Mouse (Mus musculus): Measurements from ENCODE around the gene Adam8. TPM values are rescaled to one million over a fixed set of nuclear protein-coding genes. Genes with fewer than 3 reads are reported as not detected.

Gene Adam8
- polyA plus RNA-seq, 1 experiment, result 3.7 TPM

GRCm38 (mm10) chr7:139967175-139967574, 25.2 kb downstream of the Adam8 start:
- Histone ChIP-seq H3K4me3 (ENCODE audit: insufficient read depth, poor library complexity, severe bottlenecking) (no peak overlapping the region), H3K79me3 (ENCODE audit: low read depth) (no peaks in the 10 kb centered on the region), H3K27me3 (ENCODE audit: control insufficient read depth, insufficient read depth, insufficient read length) (no peaks in the 10 kb centered on the region), H3K79me2 (ENCODE audit: control insufficient read depth, insufficient read depth) (no peaks in the 10 kb centered on the region), H3K36me3 (ENCODE audit: control insufficient read depth, insufficient read depth) (no peaks in the 10 kb centered on the region), H3ac (ENCODE audit: control insufficient read depth, insufficient read length, low read depth) (no peak overlapping the region)
- TF ChIP-seq MYOG (IDR thresholded peaks at IDR 0.05; ENCODE audit: control insufficient read depth, extremely low read depth, insufficient read length), result no peak
- no peak for TF ChIP-seq CTCF (IDR thresholded peaks at IDR 0.05; ENCODE audit: control insufficient read depth, insufficient read depth, insufficient read length)
- no peak for TF ChIP-seq CEBPB (IDR thresholded peaks at IDR 0.05; ENCODE audit: low read depth)
- no peak for TF ChIP-seq MAX (IDR thresholded peaks at IDR 0.05)
- TF ChIP-seq USF1 (IDR thresholded peaks at IDR 0.05; ENCODE audit: low read depth), result no peak
- TF ChIP-seq FOSL1 (IDR thresholded peaks at IDR 0.05; ENCODE audit: insufficient read depth, low read length, poor library complexity, severe bottlenecking), result no peak
- TF ChIP-seq MYOD1 (IDR thresholded peaks at IDR 0.05; ENCODE audit: control insufficient read depth, insufficient read length, low read depth), result no peak

GRCm38 (mm10) chr7:139963814-139964213, 28.5 kb downstream of the Adam8 start:
- Histone ChIP-seq H3K36me3 (ENCODE audit: control insufficient read depth, insufficient read depth) (no peaks in the 10 kb centered on the region), H3K79me3 (ENCODE audit: low read depth) (no peaks in the 10 kb centered on the region), H3ac (ENCODE audit: control insufficient read depth, insufficient read length, low read depth) (no peak overlapping the region), H3K4me3 (ENCODE audit: insufficient read depth, poor library complexity, severe bottlenecking) (no peak overlapping the region), H3K79me2 (ENCODE audit: control insufficient read depth, insufficient read depth) (no peaks in the 10 kb centered on the region), H3K27me3 (ENCODE audit: control insufficient read depth, insufficient read depth, insufficient read length) (peaks cover 5% of the 10 kb centered on the region)
- TF ChIP-seq MYOG (IDR thresholded peaks at IDR 0.05; ENCODE audit: control insufficient read depth, extremely low read depth, insufficient read length), result no peak
- no peak for TF ChIP-seq CEBPB (IDR thresholded peaks at IDR 0.05; ENCODE audit: low read depth)
- no peak for TF ChIP-seq MYOD1 (IDR thresholded peaks at IDR 0.05; ENCODE audit: control insufficient read depth, insufficient read length, low read depth)
- no peak for TF ChIP-seq CTCF (IDR thresholded peaks at IDR 0.05; ENCODE audit: control insufficient read depth, insufficient read depth, insufficient read length)
- no peak for TF ChIP-seq MAX (IDR thresholded peaks at IDR 0.05)
- no peak for TF ChIP-seq USF1 (IDR thresholded peaks at IDR 0.05; ENCODE audit: low read depth)
- no peak for TF ChIP-seq FOSL1 (IDR thresholded peaks at IDR 0.05; ENCODE audit: insufficient read depth, low read length, poor library complexity, severe bottlenecking)

- peaks cover 5% of the 10 kb centered on the region for H3K27me3 ChIP-seq (ENCODE audit: control insufficient read depth, insufficient read depth, insufficient read length)
- H3K79me2 ChIP-seq (ENCODE audit: control insufficient read depth, insufficient read depth), result no peaks in the 10 kb centered on the region
- no peaks in the 10 kb centered on the region for H3K36me3 ChIP-seq (ENCODE audit: control insufficient read depth, insufficient read depth)
- no peak overlapping the region for H3K4me3 ChIP-seq (ENCODE audit: insufficient read depth, poor library complexity, severe bottlenecking)
- TF ChIP-seq MYOD1 (IDR thresholded peaks at IDR 0.05; ENCODE audit: control insufficient read depth, insufficient read length, low read depth) (no peak), CEBPB (IDR thresholded peaks at IDR 0.05; ENCODE audit: low read depth) (no peak), CTCF (IDR thresholded peaks at IDR 0.05; ENCODE audit: control insufficient read depth, insufficient read depth, insufficient read length) (no peak), USF1 (IDR thresholded peaks at IDR 0.05; ENCODE audit: low read depth) (no peak), FOSL1 (IDR thresholded peaks at IDR 0.05; ENCODE audit: insufficient read depth, low read length, poor library complexity, severe bottlenecking) (no peak), MAX (IDR thresholded peaks at IDR 0.05) (no peak), MYOG (IDR thresholded peaks at IDR 0.05; ENCODE audit: control insufficient read depth, extremely low read depth, insufficient read length) (no peak)
- H3K79me3 ChIP-seq (ENCODE audit: low read depth), result no peaks in the 10 kb centered on the region
- no peak overlapping the region for H3ac ChIP-seq (ENCODE audit: control insufficient read depth, insufficient read length, low read depth)
Measured at GRCm38 (mm10) chr7:139961141-139961540, 31.2 kb downstream of the Adam8 start.

GRCm38 (mm10) chr7:139957958-139958357, 34.4 kb downstream of the Adam8 start:
- TF ChIP-seq MYOG (IDR thresholded peaks at IDR 0.05; ENCODE audit: control insufficient read depth, extremely low read depth, insufficient read length) (no peak), CEBPB (IDR thresholded peaks at IDR 0.05; ENCODE audit: low read depth) (no peak), MAX (IDR thresholded peaks at IDR 0.05) (no peak), MYOD1 (IDR thresholded peaks at IDR 0.05; ENCODE audit: control insufficient read depth, insufficient read length, low read depth) (no peak), FOSL1 (IDR thresholded peaks at IDR 0.05; ENCODE audit: insufficient read depth, low read length, poor library complexity, severe bottlenecking) (no peak), CTCF (IDR thresholded peaks at IDR 0.05; ENCODE audit: control insufficient read depth, insufficient read depth, insufficient read length) (no peak), USF1 (IDR thresholded peaks at IDR 0.05; ENCODE audit: low read depth) (no peak)
- H3K36me3 ChIP-seq (ENCODE audit: control insufficient read depth, insufficient read depth), result no peaks in the 10 kb centered on the region
- H3ac ChIP-seq (ENCODE audit: control insufficient read depth, insufficient read length, low read depth), result no peak overlapping the region
- no peaks in the 10 kb centered on the region for H3K79me2 ChIP-seq (ENCODE audit: control insufficient read depth, insufficient read depth)
- peaks cover 5% of the 10 kb centered on the region for H3K27me3 ChIP-seq (ENCODE audit: control insufficient read depth, insufficient read depth, insufficient read length)
- H3K79me3 ChIP-seq (ENCODE audit: low read depth), result no peaks in the 10 kb centered on the region
- no peak overlapping the region for H3K4me3 ChIP-seq (ENCODE audit: insufficient read depth, poor library complexity, severe bottlenecking)

- Histone ChIP-seq H3K4me3 (ENCODE audit: insufficient read depth, poor library complexity, severe bottlenecking) (no peak overlapping the region), H3ac (ENCODE audit: control insufficient read depth, insufficient read length, low read depth) (no peak overlapping the region), H3K36me3 (ENCODE audit: control insufficient read depth, insufficient read depth) (no peaks in the 10 kb centered on the region), H3K79me3 (ENCODE audit: low read depth) (no peaks in the 10 kb centered on the region), H3K27me3 (ENCODE audit: control insufficient read depth, insufficient read depth, insufficient read length) (peaks cover 5% of the 10 kb centered on the region), H3K79me2 (ENCODE audit: control insufficient read depth, insufficient read depth) (no peaks in the 10 kb centered on the region)
- no peak for TF ChIP-seq CTCF (IDR thresholded peaks at IDR 0.05; ENCODE audit: control insufficient read depth, insufficient read depth, insufficient read length)
- TF ChIP-seq FOSL1 (IDR thresholded peaks at IDR 0.05; ENCODE audit: insufficient read depth, low read length, poor library complexity, severe bottlenecking), result no peak
- TF ChIP-seq MYOG (IDR thresholded peaks at IDR 0.05; ENCODE audit: control insufficient read depth, extremely low read depth, insufficient read length), result no peak
- TF ChIP-seq MYOD1 (IDR thresholded peaks at IDR 0.05; ENCODE audit: control insufficient read depth, insufficient read length, low read depth), result no peak
- no peak for TF ChIP-seq CEBPB (IDR thresholded peaks at IDR 0.05; ENCODE audit: low read depth)
- no peak for TF ChIP-seq MAX (IDR thresholded peaks at IDR 0.05)
- no peak for TF ChIP-seq USF1 (IDR thresholded peaks at IDR 0.05; ENCODE audit: low read depth)
Measured at GRCm38 (mm10) chr7:139957437-139957836, 34.9 kb downstream of the Adam8 start.

GRCm38 (mm10) chr7:139956658-139957057, 35.7 kb downstream of the Adam8 start:
- Histone ChIP-seq H3K27me3 (ENCODE audit: control insufficient read depth, insufficient read depth, insufficient read length) (peaks cover under 1% of the 10 kb centered on the region), H3K79me3 (ENCODE audit: low read depth) (no peaks in the 10 kb centered on the region), H3K79me2 (ENCODE audit: control insufficient read depth, insufficient read depth) (no peaks in the 10 kb centered on the region), H3K36me3 (ENCODE audit: control insufficient read depth, insufficient read depth) (no peaks in the 10 kb centered on the region), H3ac (ENCODE audit: control insufficient read depth, insufficient read length, low read depth) (no peak overlapping the region), H3K4me3 (ENCODE audit: insufficient read depth, poor library complexity, severe bottlenecking) (no peak overlapping the region)
- TF ChIP-seq MAX (IDR thresholded peaks at IDR 0.05) (no peak), MYOG (IDR thresholded peaks at IDR 0.05; ENCODE audit: control insufficient read depth, extremely low read depth, insufficient read length) (no peak), CEBPB (IDR thresholded peaks at IDR 0.05; ENCODE audit: low read depth) (no peak), MYOD1 (IDR thresholded peaks at IDR 0.05; ENCODE audit: control insufficient read depth, insufficient read length, low read depth) (no peak)
